ENCODE assay signal across 10 mouse cellular contexts in genomic region chr19:45717493-45718220, GRCm38 (mm10). TPM values are rescaled to one million over a fixed set of nuclear protein-coding genes. Genes with fewer than 3 reads are reported as not detected.
DNase-seq lines count a peak whose midpoint lies in the region; ATAC-seq and TF ChIP-seq lines count a peak whose summit lies in the region.
"Had no signal": no experiment of that assay in that cellular context is flagged by ENCODE, and none has a peak within 500 bp of the region (broad histone marks: within the 10 kb centered on the region; RNA-seq: fewer than 3 reads in every experiment).

No protein-coding gene starts in this region.

- TF ChIP-seq EP300 in heart, postnatal 0 days (IDR thresholded peaks at IDR 0.05; ENCODE audit: low read depth) = no peak

- WGBS in embryonic facial prominence, embryonic 10.5 days = 5% methylated on average over 16 of the region's 16 CpGs
- WGBS in heart, postnatal 0 days = 10% methylated on average over 16 of the region's 16 CpGs
- WGBS in stomach, embryonic 14.5 days = 13% methylated on average over 15 of the region's 16 CpGs

- H3K4me3 ChIP-seq in embryonic facial prominence, embryonic 10.5 days = peak overlapping the region; percentile 43
- H3K4me3 ChIP-seq in heart, postnatal 0 days (ENCODE audit: low read depth, low read length) = peak overlapping the region; percentile 25
- H3K4me3 ChIP-seq in stomach, embryonic 14.5 days (ENCODE audit: low read depth, low read length) = no peak overlapping the region

- TF ChIP-seq CTCF in heart, postnatal 0 days (IDR thresholded peaks at IDR 0.05; ENCODE audit: low read depth) = peak; percentile 47

- H3K4me1 ChIP-seq in embryonic facial prominence, embryonic 10.5 days = peaks cover 34% of the 10 kb centered on the region
- peaks cover 7% of the 10 kb centered on the region; the same call in 1 of the 2 replicates for H3K4me1 ChIP-seq in heart, postnatal 0 days (ENCODE audit: control insufficient read depth, insufficient read depth)
- peaks cover 9% of the 10 kb centered on the region for H3K4me1 ChIP-seq in stomach, embryonic 14.5 days (ENCODE audit: control insufficient read depth, insufficient read depth, low read length)

- peak overlapping the region; percentile 70 for H3K27ac ChIP-seq in embryonic facial prominence, embryonic 10.5 days (replicated peaks)
- H3K27ac ChIP-seq in heart, postnatal 0 days (ENCODE audit: low read depth) = peak overlapping the region; percentile 37; the same call in 1 of the 2 replicates
- H3K27ac ChIP-seq in stomach, embryonic 14.5 days (ENCODE audit: low read length) = no peak overlapping the region

- peak; percentile 88 for ATAC-seq in heart, postnatal 0 days (ENCODE audit: insufficient read depth, low read depth)
- no peak for ATAC-seq in stomach, embryonic 14.5 days (ENCODE audit: insufficient number of reproducible peaks, insufficient read depth, low FRiP score, low read depth)

- no peak overlapping the region for H3K9ac ChIP-seq in heart, postnatal 0 days (replicated peaks; ENCODE audit: low read depth, low read length)
- H3K9ac ChIP-seq in stomach, embryonic 14.5 days (replicated peaks; ENCODE audit: low read depth, low read length) = no peak overlapping the region

- no peaks in the 10 kb centered on the region for H3K36me3 ChIP-seq in embryonic facial prominence, embryonic 10.5 days (replicated peaks)
- H3K36me3 ChIP-seq in heart, postnatal 0 days (replicated peaks; ENCODE audit: control insufficient read depth, insufficient read depth, low read length) = no peaks in the 10 kb centered on the region
- H3K36me3 ChIP-seq in stomach, embryonic 14.5 days (ENCODE audit: control insufficient read depth, insufficient read depth, low read length) = no peaks in the 10 kb centered on the region

- peak; percentile 48 for DNase-seq in layer of hippocampus, adult 11-12 months (ENCODE audit: low spot score)
- DNase-seq in layer of hippocampus, adult 9-10 months (ENCODE audit: low spot score) = no peak
- DNase-seq in embryonic facial prominence, embryonic 10.5 days (ENCODE audit: low spot score) = peak; percentile 69
- peak; percentile 67 for DNase-seq in heart, postnatal 0 days (ENCODE audit: low spot score)
- peak; percentile 49 to 64 for DNase-seq in layer of hippocampus, postnatal 10 days (ENCODE audit: low spot score in 2 of 2)
- DNase-seq in lung, postnatal 4 days = peak; percentile 41 to 43
- DNase-seq in spleen, postnatal 10 days (ENCODE audit: low spot score in 2 of 2) = no peak

- H3K27me3 ChIP-seq in embryonic facial prominence, embryonic 10.5 days (replicated peaks; ENCODE audit: low read depth, poor library complexity, severe bottlenecking) = peaks cover 76% of the 10 kb centered on the region
- H3K27me3 ChIP-seq in heart, postnatal 0 days (ENCODE audit: control insufficient read depth, insufficient read depth, low read length) = no peaks in the 10 kb centered on the region
- no peaks in the 10 kb centered on the region for H3K27me3 ChIP-seq in stomach, embryonic 14.5 days (ENCODE audit: control insufficient read depth, insufficient read depth, low read length)

- no peaks in the 10 kb centered on the region for H3K9me3 ChIP-seq in embryonic facial prominence, embryonic 10.5 days
- H3K9me3 ChIP-seq in heart, postnatal 0 days (replicated peaks; ENCODE audit: control insufficient read depth, low read length) = no peaks in the 10 kb centered on the region
- H3K9me3 ChIP-seq in stomach, embryonic 14.5 days (ENCODE audit: control insufficient read depth, low read depth, low read length) = no peaks in the 10 kb centered on the region

- H3K4me2 ChIP-seq in heart, postnatal 0 days (ENCODE audit: low read depth, low read length) = peak overlapping the region; percentile 56
- peak overlapping the region; percentile 31 for H3K4me2 ChIP-seq in stomach, embryonic 14.5 days (replicated peaks; ENCODE audit: low read depth, low read length)

RNA-seq across cellular contexts. Expression of gene Fgf8, which starts 25.1 kb away (rescaled TPM):
- polyA plus RNA-seq in embryonic facial prominence, embryonic 10.5 days (2016; fragmentation: Nextera tagmentation; extraction: Ambion mirVana) = 36.9 and 43.2 TPM in 2 replicates
- total RNA-seq in heart, postnatal 0 days (2014; rRNA removed; ENCODE audit: low replicate concordance) = not detected in 2 replicates
- not detected in 2 replicates for polyA plus RNA-seq in heart, postnatal 0 days (2015; fragmentation: Nextera tagmentation; extraction: Ambion mirVana)
- not detected for total RNA-seq in layer of hippocampus, postnatal 10 days (2021)
- not detected in 2 replicates for polyA plus RNA-seq in stomach, embryonic 14.5 days (2014; fragmentation: Nextera tagmentation; extraction: Ambion mirVana)
- polyA plus RNA-seq: frontal cortex, adult 2 months; small intestine, adult 2 months had no signal

RNA-seq across cellular contexts. Expression of gene Npm3, which starts 31.7 kb away (rescaled TPM):
- 12.0 and 12.4 TPM in 2 replicates for polyA plus RNA-seq in embryonic facial prominence, embryonic 10.5 days (2016; fragmentation: Nextera tagmentation; extraction: Ambion mirVana)
- 38.2 and 43.3 TPM in 2 replicates for total RNA-seq in heart, postnatal 0 days (2014; rRNA removed; ENCODE audit: low replicate concordance)
- 7.6 TPM in 2 replicates for polyA plus RNA-seq in heart, postnatal 0 days (2015; fragmentation: Nextera tagmentation; extraction: Ambion mirVana)
- total RNA-seq in layer of hippocampus, postnatal 10 days (2021) = 10 to 100 TPM; 16.7 to 18.1 TPM
- polyA plus RNA-seq in stomach, embryonic 14.5 days (2014; fragmentation: Nextera tagmentation; extraction: Ambion mirVana) = 14.8 and 16.0 TPM in 2 replicates

RNA-seq across cellular contexts. Expression of gene Fbxw4, which starts 57.5 kb away (rescaled TPM):
- polyA plus RNA-seq in embryonic facial prominence, embryonic 10.5 days (2016; fragmentation: Nextera tagmentation; extraction: Ambion mirVana) = 4.2 and 4.7 TPM in 2 replicates
- total RNA-seq in heart, postnatal 0 days (2014; rRNA removed; ENCODE audit: low replicate concordance) = 43.7 and 53.1 TPM in 2 replicates
- 3.0 and 3.6 TPM in 2 replicates for polyA plus RNA-seq in heart, postnatal 0 days (2015; fragmentation: Nextera tagmentation; extraction: Ambion mirVana)
- 10 to 100 TPM; 29.7 to 30.3 TPM for total RNA-seq in layer of hippocampus, postnatal 10 days (2021)
- polyA plus RNA-seq in stomach, embryonic 14.5 days (2014; fragmentation: Nextera tagmentation; extraction: Ambion mirVana) = 7.2 and 9.4 TPM in 2 replicates

Comparison
In these comparisons a context has a peak if more than half of its experiments do, and no peak if none do; other contexts are left out.
1. DNase-seq: peak in layer of hippocampus, adult 11-12 months (single experiment), embryonic facial prominence, embryonic 10.5 days (single experiment), heart, postnatal 0 days (single experiment), layer of hippocampus, postnatal 10 days (2 of 2) and lung, postnatal 4 days (2 of 2); none in layer of hippocampus, adult 9-10 months (single experiment) and spleen, postnatal 10 days (0 of 2).
2. RNA of gene Fgf8, which starts 25.1 kb away (polyA plus RNA-seq): 36.9 to 43.2 TPM in embryonic facial prominence, embryonic 10.5 days; not detected in heart, postnatal 0 days and not detected in stomach, embryonic 14.5 days; every median in the first group is over 10 times any median in the second.